Mouse (Mus musculus) E14TG2a.4 (cell line): Measurements from ENCODE around the gene Lpp.

Experiments used
- CTCF ChIP-seq: conservative IDR thresholded peaks from 2 replicates; pipeline ENCODE4 v1.5.1; 2014; ENCODE audit warnings: low read length
- POU5F1 ChIP-seq: IDR thresholded peaks from 2 replicates; pipeline ENCODE4 v1.6.1; 2014; ENCODE audit warnings: low read length, borderline replicate concordance

GRCm38 (mm10) chr16:24965091-24965490 is 571.8 kb downstream of the Lpp start:
- TF ChIP-seq CTCF (no peak), POU5F1 (no peak)
